In the genomic region with DNA sequence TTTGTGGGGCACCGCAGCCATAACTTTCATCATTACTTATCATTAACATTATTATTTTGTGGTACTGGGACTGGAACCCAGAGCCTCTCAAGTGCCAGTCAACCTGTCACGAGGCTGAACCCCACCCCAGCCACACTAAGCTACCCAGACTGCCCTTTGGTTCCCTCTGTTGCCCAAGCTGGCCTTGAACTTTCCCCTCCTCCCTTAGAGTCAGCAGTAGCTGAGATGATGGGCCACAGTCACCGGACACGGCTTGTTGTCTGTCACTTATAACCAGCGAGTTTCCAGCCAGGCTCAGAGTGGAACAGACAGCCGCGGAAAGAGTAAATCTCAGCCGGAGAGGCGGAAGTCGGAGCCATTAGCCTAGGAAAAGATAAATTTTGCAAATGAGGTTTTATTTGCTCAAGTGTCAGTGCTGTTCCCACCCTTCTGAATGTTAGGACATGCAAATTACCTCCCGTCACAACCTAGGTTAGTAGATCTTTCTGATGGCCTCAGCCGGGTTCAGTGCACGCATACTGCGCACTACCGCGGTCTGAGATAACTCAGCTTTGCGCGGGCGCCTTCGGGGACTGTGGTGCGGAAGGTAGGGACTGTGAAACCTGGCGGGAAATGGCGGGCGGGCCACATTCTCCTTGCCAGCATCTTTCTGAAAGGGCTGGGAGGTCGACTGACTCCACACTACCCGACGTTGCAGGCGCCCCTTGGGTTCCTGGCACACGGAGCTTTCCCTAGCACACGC, we compare ENCODE assay signal across 11 mouse cellular contexts.
DNase-seq lines count a peak whose midpoint lies in the region; ATAC-seq lines count a peak whose summit lies in the region.
"Had no signal": no experiment of that assay in that cellular context is flagged by ENCODE, and none has a peak within 500 bp of the region (broad histone marks: within the 10 kb centered on the region; RNA-seq: fewer than 3 reads in every experiment).

No protein-coding gene starts in this region.

- peak overlapping the region; percentile 47 for H3K4me2 ChIP-seq in kidney, embryonic 14.5 days (replicated peaks; ENCODE audit: low read depth, low read length)
- H3K4me2 ChIP-seq in forebrain, embryonic 12.5 days, result peak overlapping the region; percentile 37
- H3K4me2 ChIP-seq in limb, embryonic 13.5 days (replicated peaks), result peak overlapping the region; percentile 56
- H3K4me2 ChIP-seq in neural tube, embryonic 13.5 days, result peak overlapping the region; percentile 45

- no peak for ATAC-seq in kidney, embryonic 14.5 days (ENCODE audit: low FRiP score, low TSS enrichment)
- ATAC-seq in forebrain, embryonic 12.5 days (ENCODE audit: low FRiP score), result no peak
- ATAC-seq in limb, embryonic 13.5 days (ENCODE audit: low FRiP score, low read depth), result no peak
- ATAC-seq in neural tube, embryonic 13.5 days (ENCODE audit: low read depth), result no peak

- H3K36me3 ChIP-seq in kidney, embryonic 14.5 days (ENCODE audit: control insufficient read depth, insufficient read depth, low read length), result no peaks in the 10 kb centered on the region
- no peaks in the 10 kb centered on the region for H3K36me3 ChIP-seq in forebrain, embryonic 12.5 days (replicated peaks)
- H3K36me3 ChIP-seq in limb, embryonic 13.5 days, result no peaks in the 10 kb centered on the region
- H3K36me3 ChIP-seq in neural tube, embryonic 13.5 days, result no peaks in the 10 kb centered on the region

- no peak overlapping the region for H3K27ac ChIP-seq in kidney, embryonic 14.5 days (ENCODE audit: low read depth, low read length)
- H3K27ac ChIP-seq in forebrain, embryonic 12.5 days, result no peak overlapping the region
- no peak overlapping the region for H3K27ac ChIP-seq in limb, embryonic 13.5 days
- H3K27ac ChIP-seq in neural tube, embryonic 13.5 days (replicated peaks), result no peak overlapping the region

- H3K4me3 ChIP-seq in kidney, embryonic 14.5 days (ENCODE audit: low read length), result peak overlapping the region; percentile 30
- 0 out of 2 replicates have a peak overlapping the region, but pooled peaks have one; percentile 4 for H3K4me3 ChIP-seq in forebrain, embryonic 12.5 days (replicated peaks)
- peak overlapping the region; percentile 28 for H3K4me3 ChIP-seq in limb, embryonic 13.5 days
- H3K4me3 ChIP-seq in neural tube, embryonic 13.5 days, result peak overlapping the region; percentile 18; the same call in 1 of the 2 replicates
- H3K4me3 ChIP-seq: erythroblast, embryonic 14.5 days had no signal

- H3K4me1 ChIP-seq in kidney, embryonic 14.5 days (ENCODE audit: control insufficient read depth, insufficient read depth, low read length), result no peaks in the 10 kb centered on the region
- peaks cover 11% of the 10 kb centered on the region for H3K4me1 ChIP-seq in forebrain, embryonic 12.5 days
- peaks cover 36% of the 10 kb centered on the region for H3K4me1 ChIP-seq in limb, embryonic 13.5 days
- H3K4me1 ChIP-seq in neural tube, embryonic 13.5 days (replicated peaks), result peaks cover 6% of the 10 kb centered on the region

- no peak for DNase-seq in kidney, adult 9 months
- no peak for DNase-seq in adrenal gland, adult (ENCODE audit: inconsistent age in 2 of 2, low spot score in 1 of 2)
- DNase-seq in urinary bladder, postnatal 4 days (ENCODE audit: low spot score in 2 of 2), result no peak
- DNase-seq in layer of hippocampus, adult 11-12 months (ENCODE audit: low spot score), result no peak
- DNase-seq: kidney, postnatal 4 days; thymus, postnatal 36 days had no signal

- H3K27me3 ChIP-seq in kidney, embryonic 14.5 days (ENCODE audit: control insufficient read depth, insufficient read depth, low read length), result peaks cover 25% of the 10 kb centered on the region
- H3K27me3 ChIP-seq in forebrain, embryonic 12.5 days, result peaks cover 59% of the 10 kb centered on the region
- peaks cover 69% of the 10 kb centered on the region for H3K27me3 ChIP-seq in limb, embryonic 13.5 days
- H3K27me3 ChIP-seq in neural tube, embryonic 13.5 days, result peaks cover 71% of the 10 kb centered on the region

- H3K9me3 ChIP-seq in kidney, embryonic 14.5 days (ENCODE audit: control insufficient read depth, low read length), result peaks cover 8% of the 10 kb centered on the region
- peaks cover 8% of the 10 kb centered on the region; the same call in 1 of the 2 replicates for H3K9me3 ChIP-seq in forebrain, embryonic 12.5 days
- H3K9me3 ChIP-seq in limb, embryonic 13.5 days, result peaks cover 3% of the 10 kb centered on the region
- H3K9me3 ChIP-seq in neural tube, embryonic 13.5 days, result no peaks in the 10 kb centered on the region; the same call in 1 of the 2 replicates

- 22% methylated on average over 30 of the region's 30 CpGs for WGBS in kidney, embryonic 14.5 days
- WGBS in forebrain, embryonic 12.5 days, result 34% methylated on average over 30 of the region's 30 CpGs
- WGBS in limb, embryonic 13.5 days, result 23% methylated on average over 30 of the region's 30 CpGs
- WGBS in neural tube, embryonic 13.5 days, result 24% methylated on average over 30 of the region's 30 CpGs

- no peak overlapping the region for H3K9ac ChIP-seq in kidney, embryonic 14.5 days (ENCODE audit: low read depth, low read length)
- H3K9ac ChIP-seq in forebrain, embryonic 12.5 days, result no peak overlapping the region
- 0 out of 2 replicates have a peak overlapping the region, but pooled peaks have one; percentile 8 for H3K9ac ChIP-seq in limb, embryonic 13.5 days
- H3K9ac ChIP-seq in neural tube, embryonic 13.5 days, result no peak overlapping the region
